Mouse (Mus musculus) spleen, adult 2 months (tissue): ENCODE measurements around the gene Sgo2a. TPM values are rescaled to one million over a fixed set of nuclear protein-coding genes. Genes with fewer than 3 reads are reported as not detected.

Experiments used
- DNase-seq, 2 experiments: peaks; one replicate each; pipeline versions ENCODE4 v3.0.0 to v3.0.0-alpha.2; 2012 to 2021; ENCODE audit warnings: low spot score in 2 of 2, low read depth in 1 of 2
- H3K27ac ChIP-seq: fragments of 200-500 bp; 2 replicates; pipeline ENCODE4 v1.5.1; 2012; ENCODE audit warnings: low read length, inconsistent platforms; ENCODE audit not compliant: insufficient read depth
- H3K27me3 ChIP-seq: fragments of 200-500 bp; 2 replicates; pipeline ENCODE4 v1.6.1; 2012; ENCODE audit warnings: mild to moderate bottlenecking, moderate library complexity, low read length, inconsistent platforms; ENCODE audit not compliant: control insufficient read depth, insufficient read depth
- H3K36me3 ChIP-seq: fragments of 200-500 bp; 2 replicates; pipeline ENCODE4 v1.6.1; 2012; ENCODE audit warnings: mild to moderate bottlenecking, low read length, inconsistent platforms; ENCODE audit not compliant: control insufficient read depth, insufficient read depth
- H3K4me1 ChIP-seq: fragments of 200-500 bp; 2 replicates; pipeline ENCODE4 v1.6.1; 2011; ENCODE audit warnings: inconsistent platforms; ENCODE audit not compliant: control insufficient read depth, insufficient read depth, insufficient read length
- H3K4me3 ChIP-seq: fragments of 200-500 bp; 2 replicates; pipeline ENCODE4 v1.5.1; 2011; ENCODE audit warnings: mild to moderate bottlenecking, inconsistent platforms; ENCODE audit not compliant: insufficient read depth, insufficient read length; ENCODE audit errors: extremely low read depth
- CTCF ChIP-seq: fragments of 200-500 bp; IDR thresholded peaks from 2 replicates; pipeline ENCODE4 v1.5.1; 2011; ENCODE audit warnings: mild to moderate bottlenecking, inconsistent platforms; ENCODE audit not compliant: insufficient read depth, insufficient read length, insufficient replicate concordance; ENCODE audit errors: extremely low read depth
- POLR2A ChIP-seq: fragments of 200-500 bp; IDR thresholded peaks from 2 replicates; pipeline ENCODE4 v1.6.1; 2011; ENCODE audit warnings: low read depth, low read length, inconsistent platforms
- WGBS: fragments of 180-500 bp; shearing (Covaris S2); methylation state at CpG from one replicate; pipeline ENCODE4 v1.1.7; 2018; 5-methylcytosine and 5-hydroxymethylcytosine counted together
- polyA plus RNA-seq: library from polyadenylated mRNA; depleted of rRNA; stranded (reverse); fragments of >200 nt; gene quantifications from 2 replicates; pipeline ENCODE4 v1.2.3, GENCODE M21; 2012

Sgo2a gene
- polyA plus RNA-seq, 1 experiment: 0.35 TPM

DNA sequence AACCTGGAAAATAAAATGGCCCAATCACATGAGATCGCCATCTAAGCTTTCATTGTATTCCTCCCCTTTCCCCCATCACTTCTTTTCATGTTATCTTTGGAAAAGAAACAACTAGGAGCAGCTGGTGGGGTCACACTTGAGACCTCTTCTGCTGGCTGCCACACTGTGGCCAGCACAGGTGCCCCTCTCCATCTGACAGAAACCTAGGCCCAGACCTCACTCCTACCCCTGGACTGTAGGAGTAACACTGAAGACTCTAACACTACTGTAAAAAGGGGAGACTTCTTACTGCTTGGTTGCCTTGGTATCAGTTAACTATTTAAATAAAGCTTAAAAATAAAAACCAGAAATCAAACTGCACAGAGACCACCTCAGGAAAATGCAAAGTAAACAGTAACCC, 40.0 kb upstream of the Sgo2a start:
- DNase-seq: no peak

DNA sequence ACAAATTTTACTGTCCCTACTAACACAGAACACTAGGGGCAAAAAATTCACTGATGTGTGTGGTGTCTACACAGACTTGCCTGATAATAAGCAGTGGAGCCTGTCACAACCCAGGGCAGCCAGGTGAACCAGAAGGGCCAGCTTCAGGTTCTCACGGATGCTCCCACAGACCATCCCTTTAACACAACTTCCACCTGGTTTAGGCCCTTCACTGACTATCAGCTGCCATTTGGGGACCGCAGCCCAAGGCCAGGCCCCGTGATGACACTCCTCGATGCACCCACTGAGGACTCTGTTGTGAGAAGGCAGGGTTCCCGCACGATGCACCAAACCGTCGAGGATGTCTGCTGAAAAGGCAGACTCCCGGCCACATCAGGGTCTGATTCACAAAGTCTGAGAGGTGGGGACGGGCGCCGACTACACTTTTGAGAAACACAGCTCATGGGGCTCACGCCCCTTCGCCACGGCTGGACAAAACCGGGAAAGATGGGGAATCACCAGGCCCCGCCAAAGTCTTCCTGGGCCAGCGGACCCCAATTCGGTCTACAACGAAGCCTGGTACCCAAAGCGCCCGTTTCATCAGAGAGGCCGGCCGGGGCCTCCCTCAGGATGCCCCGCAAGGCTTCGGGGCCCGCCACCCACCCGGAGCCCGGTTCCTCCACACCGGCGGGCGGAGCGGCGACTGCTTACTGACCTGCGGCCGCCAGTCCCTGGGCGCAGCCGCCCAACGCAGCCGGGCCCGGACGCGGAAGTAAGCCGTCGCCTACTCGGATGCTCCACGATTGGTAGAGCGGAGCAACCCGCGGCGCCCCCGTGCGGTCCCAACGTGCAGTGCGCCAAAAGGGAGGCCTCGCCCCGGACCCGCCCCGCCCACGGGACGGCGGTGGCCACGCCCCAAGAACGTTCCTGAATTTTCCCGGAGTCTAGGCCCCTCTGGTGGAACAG, 26.2 kb upstream of the Sgo2a start:
- Histone ChIP-seq H3K36me3 (peaks cover 5% of the 10 kb centered on the region), H3K4me1 (no peaks in the 10 kb centered on the region), H3K4me3 (peak overlapping the region; percentile 84), H3K27me3 (no peaks in the 10 kb centered on the region), H3K27ac (peak overlapping the region; percentile 73)
- TF ChIP-seq CTCF: peak; percentile 80
- peak; percentile 76 for TF ChIP-seq POLR2A
- DNase-seq: peak; percentile 65 to 93
- 1% methylated on average over 65 of the region's 65 CpGs for WGBS

More for the DNA sequence above, 40.0 kb upstream of the Sgo2a start:
- no peak for TF ChIP-seq CTCF
- no peak for TF ChIP-seq POLR2A
- WGBS: 97% methylated on average over 1 of the region's 1 CpGs
- no peaks in the 10 kb centered on the region for H3K27me3 ChIP-seq
- peaks cover 16% of the 10 kb centered on the region for H3K36me3 ChIP-seq
- no peaks in the 10 kb centered on the region for H3K4me1 ChIP-seq
- H3K4me3 ChIP-seq: no peak overlapping the region
- no peak overlapping the region for H3K27ac ChIP-seq

DNA sequence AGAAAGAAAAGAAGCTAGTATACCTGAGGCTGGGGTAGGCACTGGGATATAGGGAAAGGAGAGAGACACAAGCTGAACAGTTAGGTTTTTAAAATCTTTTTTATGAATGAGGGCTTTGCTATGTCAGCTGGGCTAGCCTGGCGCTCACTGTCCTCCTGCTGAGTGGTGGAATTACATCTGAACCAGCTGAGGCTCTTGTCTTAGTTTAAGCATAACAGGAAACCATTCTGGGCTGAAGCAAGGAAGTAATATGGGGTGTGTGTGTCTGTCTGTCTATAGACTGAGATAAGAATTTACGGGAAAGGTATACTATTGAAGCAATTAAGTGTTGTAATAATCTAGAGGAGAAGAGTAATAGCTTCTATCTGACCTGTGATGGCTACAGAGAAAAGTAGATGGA, 24.2 kb upstream of the Sgo2a start:
- WGBS: 27% methylated on average over 2 of the region's 2 CpGs
- no peak for DNase-seq
- H3K27me3 ChIP-seq: no peaks in the 10 kb centered on the region
- H3K4me1 ChIP-seq: no peaks in the 10 kb centered on the region
- TF ChIP-seq POLR2A (no peak), CTCF (no peak)
- no peak overlapping the region for H3K27ac ChIP-seq
- H3K4me3 ChIP-seq: no peak overlapping the region
- 0 out of 2 replicates have a peak, but pooled peaks cover 2% of the 10 kb centered on the region for H3K36me3 ChIP-seq

GRCm38 (mm10) chr1:57976860-57977259, 18.9 kb upstream of the Sgo2a start:
- Histone ChIP-seq H3K27me3 (no peaks in the 10 kb centered on the region), H3K36me3 (no peaks in the 10 kb centered on the region), H3K4me3 (no peak overlapping the region), H3K27ac (no peak overlapping the region), H3K4me1 (no peaks in the 10 kb centered on the region)
- 82% methylated on average over 3 of the region's 3 CpGs for WGBS
- no peak for DNase-seq
- no peak for TF ChIP-seq CTCF
- no peak for TF ChIP-seq POLR2A

DNA sequence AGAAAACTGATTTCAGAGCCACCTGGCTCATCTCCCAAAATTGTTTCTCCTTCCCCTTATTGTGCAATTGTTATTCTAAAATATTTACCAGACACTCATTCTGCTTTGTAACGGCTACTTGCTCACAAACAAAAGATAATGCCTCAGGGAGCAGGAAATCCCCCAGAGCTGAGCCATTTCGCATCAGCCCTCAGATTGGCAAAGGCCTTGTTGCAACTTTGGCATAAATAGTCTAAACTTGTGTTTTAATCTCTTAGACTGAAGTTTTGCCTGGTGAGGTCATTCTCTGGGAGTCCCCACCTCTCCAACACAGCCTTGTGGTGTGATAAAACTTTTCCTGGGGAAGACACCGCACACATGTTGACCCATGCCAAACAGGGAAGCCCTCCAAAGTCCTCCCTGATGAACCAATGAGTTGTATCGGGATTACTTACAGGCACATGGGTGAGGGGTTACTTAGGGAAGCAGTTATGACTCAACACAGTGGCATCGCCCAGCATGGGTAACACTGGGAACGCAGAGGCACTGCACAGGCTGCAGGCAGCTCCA, 6.6 kb upstream of the Sgo2a start:
- no peaks in the 10 kb centered on the region for H3K27me3 ChIP-seq
- DNase-seq: no peak
- H3K4me1 ChIP-seq: no peaks in the 10 kb centered on the region
- no peaks in the 10 kb centered on the region for H3K36me3 ChIP-seq
- 76% methylated on average over 6 of the region's 6 CpGs for WGBS
- H3K4me3 ChIP-seq: no peak overlapping the region
- TF ChIP-seq CTCF (no peak), POLR2A (no peak)
- no peak overlapping the region for H3K27ac ChIP-seq

- H3K27me3 ChIP-seq: no peaks in the 10 kb centered on the region
- no peaks in the 10 kb centered on the region for H3K36me3 ChIP-seq
- TF ChIP-seq POLR2A (no peak), CTCF (no peak)
- 79% methylated on average over 2 of the region's 2 CpGs for WGBS
- H3K4me3 ChIP-seq: no peak overlapping the region
- H3K4me1 ChIP-seq: no peaks in the 10 kb centered on the region
- no peak for DNase-seq
- no peak overlapping the region for H3K27ac ChIP-seq
Observed at GRCm38 (mm10) chr1:57991277-57991676, 4.5 kb upstream of the Sgo2a start.

DNA sequence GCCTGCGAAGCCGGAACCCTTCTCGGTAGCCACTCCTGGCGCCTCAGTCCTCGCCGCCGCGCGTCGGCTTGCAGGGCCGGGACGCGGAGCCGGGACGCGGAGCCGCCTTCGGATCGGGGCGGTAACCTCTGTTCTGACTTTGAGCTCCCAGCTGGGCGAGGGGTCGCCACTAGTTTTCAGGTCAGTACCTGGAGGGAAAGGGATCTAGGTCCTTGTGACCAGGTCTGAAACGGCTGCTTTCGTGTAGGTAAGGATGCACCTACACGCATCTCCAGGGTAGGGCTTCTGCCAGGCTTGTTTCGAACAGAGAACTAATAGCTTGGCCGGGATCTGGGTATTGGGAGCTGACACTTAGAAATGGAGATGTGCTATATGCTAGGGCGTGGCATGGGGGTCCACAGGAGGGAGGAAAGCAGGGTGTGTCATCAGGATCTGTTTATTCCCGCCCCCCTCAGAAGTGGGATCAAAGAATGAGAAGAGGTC, 403 bp downstream of the Sgo2a start:
- no peaks in the 10 kb centered on the region; the same call in 1 of the 2 replicates for H3K4me1 ChIP-seq
- TF ChIP-seq POLR2A (no peak), CTCF (no peak)
- H3K27me3 ChIP-seq: no peaks in the 10 kb centered on the region
- WGBS: under 1% methylated on average over 29 of the region's 29 CpGs
- peak overlapping the region; percentile 97 for H3K4me3 ChIP-seq
- no peaks in the 10 kb centered on the region for H3K36me3 ChIP-seq
- no peak for DNase-seq
- H3K27ac ChIP-seq: peak overlapping the region; percentile 23; the same call in 1 of the 2 replicates
